Mouse (Mus musculus) thymus, postnatal 25 days (tissue): ENCODE measurements at regions not wholly inside any gene's neighbourhood (a gene's known extent, or its start where the extent isn't known, plus 50 kb on each side); places are given as distances from the start of the nearest gene placed in this dataset.
"Not testable (repeated sequence)": the region's sequence is repeated elsewhere in the genome, so short reads cannot be mapped to it uniquely, and the experiment has no call there.

Source experiments
- DNase-seq: peaks from one replicate; pipeline ENCODE4 v3.0.0; 2022

DNA sequence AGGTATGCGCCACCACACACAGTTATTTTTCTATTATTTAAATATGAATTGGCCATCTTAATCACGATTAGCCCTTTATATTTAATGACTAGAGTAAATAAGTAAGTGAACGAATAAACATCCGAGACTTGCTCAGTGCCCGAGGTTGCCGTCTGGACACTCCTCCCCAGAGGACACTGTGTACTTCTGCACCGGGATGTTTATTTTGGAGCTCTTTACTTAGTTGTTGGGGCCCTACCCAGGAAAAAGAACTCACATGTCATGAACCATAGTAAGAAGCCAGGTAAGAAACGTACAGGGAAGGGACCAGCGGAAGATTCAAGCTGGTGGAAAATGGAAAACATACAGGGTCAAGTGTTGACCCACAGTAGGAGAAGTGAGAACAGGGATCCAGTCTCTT lies 89.0 kb downstream of the Akr1d1 start:
- DNase-seq = no peak

DNA sequence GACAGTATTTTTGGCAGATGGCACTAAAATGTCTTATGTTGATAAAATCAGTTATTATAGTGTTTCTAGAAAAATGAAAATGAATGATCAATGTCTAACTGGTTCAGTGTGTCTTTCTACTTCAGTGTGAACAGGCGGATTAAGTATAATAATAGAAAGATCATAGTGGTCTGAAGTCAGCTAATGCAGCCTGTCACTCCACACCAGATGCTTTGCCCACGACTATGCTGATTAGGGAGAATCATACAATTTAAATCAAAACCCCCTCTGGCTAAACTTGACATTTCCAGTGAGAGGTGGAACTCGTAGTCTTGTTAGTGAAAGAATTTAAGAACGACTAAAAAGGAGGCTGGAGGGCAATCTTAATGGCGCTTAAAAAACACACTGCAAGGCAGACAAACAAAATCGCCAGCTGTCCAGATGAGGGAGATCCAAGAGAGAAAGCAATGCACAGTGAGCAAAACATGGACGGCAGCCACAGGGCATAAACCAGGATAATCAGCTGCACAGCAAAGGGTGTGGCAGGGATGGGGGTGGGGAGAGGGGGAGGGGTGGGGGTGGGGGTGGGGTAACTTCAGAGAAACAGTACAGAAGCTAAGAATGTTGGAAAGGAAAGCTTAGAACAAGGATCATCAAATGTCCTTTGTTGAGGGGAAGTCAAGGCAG lies 91.5 kb downstream of the Akr1d1 start:
- DNase-seq = no peak

DNA sequence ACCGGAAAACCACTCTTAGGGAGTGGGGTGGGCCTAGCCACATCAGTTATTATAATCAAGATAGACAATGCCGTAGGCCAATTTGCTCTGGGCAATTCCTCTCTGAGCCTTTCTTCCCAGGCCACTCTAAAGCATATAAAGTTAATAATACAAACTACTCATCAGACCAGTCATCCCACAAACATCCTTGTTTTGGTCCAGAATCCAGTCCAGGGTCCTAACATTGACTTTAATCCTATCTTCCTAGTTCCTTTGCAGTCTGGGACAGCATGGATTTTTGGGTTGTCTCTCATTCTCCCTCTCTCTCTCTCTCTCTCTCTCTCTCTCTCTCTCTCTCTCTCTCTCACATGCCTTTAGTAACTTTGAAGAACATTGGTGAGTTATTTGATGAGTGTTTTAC lies 92.3 kb downstream of the Akr1d1 start:
- no peak for DNase-seq

- DNase-seq = no peak
These were observed 97.2 kb downstream of the Akr1d1 start for GRCm38 (mm10) chr6:37627206-37627605.

GRCm38 (mm10) chr6:37633948-37634347 lies 104.0 kb downstream of the Akr1d1 start:
- DNase-seq = no peak

- DNase-seq = no peak
These were observed 112.1 kb downstream of the Akr1d1 start for GRCm38 (mm10) chr6:37642066-37642465.

DNA sequence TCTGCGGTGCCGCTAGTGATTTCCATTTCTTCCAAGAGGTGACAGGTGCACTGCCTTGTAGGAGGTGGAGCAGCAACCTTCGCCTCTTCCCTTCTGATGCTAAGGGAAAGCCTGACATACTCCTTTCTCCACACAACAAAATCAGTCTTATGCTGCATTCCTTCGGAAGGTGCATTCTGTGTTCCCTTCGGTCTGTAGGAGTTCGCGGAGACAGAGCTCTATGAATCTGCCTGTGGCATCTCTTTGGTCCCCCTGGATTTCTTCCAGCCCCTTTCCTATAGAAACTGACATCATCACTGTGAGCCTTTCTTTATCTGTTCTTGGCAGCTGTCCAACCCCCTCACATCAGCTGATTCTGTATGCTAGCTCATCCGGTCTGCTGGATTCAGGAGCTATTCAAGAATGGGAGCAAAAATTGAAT lies 112.7 kb downstream of the Akr1d1 start:
- DNase-seq = no peak

DNA sequence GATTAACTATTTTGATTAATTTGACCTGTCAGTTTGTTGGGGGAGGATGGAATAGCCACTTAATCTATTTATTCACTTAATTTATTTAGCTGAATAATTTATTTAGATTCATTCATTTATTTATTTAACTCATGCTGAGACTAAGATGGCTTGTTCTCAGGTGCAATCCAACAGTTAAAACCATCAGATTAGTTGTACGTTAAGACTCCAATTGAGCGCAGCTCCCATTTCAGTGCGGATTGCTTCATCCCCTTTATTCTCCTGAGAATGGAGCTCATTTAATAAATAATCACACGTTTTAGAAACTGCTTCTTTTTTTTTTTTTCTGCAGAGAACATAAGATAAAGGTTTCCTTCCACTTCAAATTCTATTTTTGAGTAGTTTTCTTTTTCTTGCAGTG lies 113.2 kb downstream of the Akr1d1 start:
- DNase-seq = no peak

GRCm38 (mm10) chr6:37643718-37644117 lies 113.7 kb downstream of the Akr1d1 start:
- no peak for DNase-seq

GRCm38 (mm10) chr6:37645551-37645950 lies 115.6 kb downstream of the Akr1d1 start:
- no peak for DNase-seq

GRCm38 (mm10) chr6:37657300-37657699 lies 127.3 kb downstream of the Akr1d1 start:
- DNase-seq = not testable (repeated sequence)

DNA sequence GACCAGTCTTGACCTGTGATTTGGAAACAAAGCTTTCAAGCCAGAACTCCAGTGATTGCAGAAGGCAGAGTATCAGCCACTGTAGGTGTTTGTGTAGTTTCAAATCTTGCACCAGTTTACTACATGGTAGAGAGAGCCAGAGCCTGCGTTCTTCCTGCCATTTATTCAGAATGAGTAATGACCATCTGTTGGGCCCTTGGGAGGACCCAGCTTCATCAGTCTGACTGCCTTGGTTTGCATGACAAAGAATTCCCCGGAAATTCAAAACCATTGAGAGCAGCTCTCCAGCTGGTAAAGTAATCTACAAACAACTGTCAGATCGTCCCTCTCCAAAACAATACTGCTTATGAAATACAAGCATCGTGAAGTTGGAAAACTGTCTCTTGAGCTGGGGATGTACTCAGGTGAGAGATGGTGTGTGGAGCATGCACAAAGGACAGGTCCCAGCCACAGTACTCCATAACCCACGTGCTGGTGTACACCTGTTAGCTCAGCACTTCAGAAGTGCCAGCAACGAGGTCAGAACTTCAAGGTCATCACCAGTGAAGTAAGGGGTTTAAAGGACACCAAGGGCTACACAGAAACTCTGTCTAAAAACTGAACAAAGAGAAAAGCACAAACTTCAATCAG lies 128.2 kb downstream of the Akr1d1 start:
- DNase-seq = no peak

- no peak for DNase-seq
These were observed 132.8 kb downstream of the Akr1d1 start for GRCm38 (mm10) chr6:37662747-37663146.

DNA sequence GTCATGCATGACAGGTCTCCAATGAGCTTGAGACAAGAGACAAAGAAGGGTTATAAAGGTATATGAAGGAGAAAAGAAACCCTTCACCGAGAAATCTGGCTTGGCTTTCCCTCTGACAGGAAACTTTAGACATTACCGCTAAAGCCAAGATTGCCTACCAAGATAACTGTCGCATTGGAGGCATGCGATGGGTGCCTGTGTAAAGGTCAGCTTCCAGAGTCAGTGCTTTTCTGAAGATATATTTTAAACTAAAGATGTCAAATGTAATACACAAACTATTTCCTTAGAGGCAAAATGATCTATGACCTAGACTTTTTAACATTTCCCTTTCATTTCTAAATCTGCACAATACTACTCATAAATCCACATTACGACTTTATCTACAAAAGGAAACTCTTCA lies 135.6 kb downstream of the Akr1d1 start:
- no peak for DNase-seq

DNA sequence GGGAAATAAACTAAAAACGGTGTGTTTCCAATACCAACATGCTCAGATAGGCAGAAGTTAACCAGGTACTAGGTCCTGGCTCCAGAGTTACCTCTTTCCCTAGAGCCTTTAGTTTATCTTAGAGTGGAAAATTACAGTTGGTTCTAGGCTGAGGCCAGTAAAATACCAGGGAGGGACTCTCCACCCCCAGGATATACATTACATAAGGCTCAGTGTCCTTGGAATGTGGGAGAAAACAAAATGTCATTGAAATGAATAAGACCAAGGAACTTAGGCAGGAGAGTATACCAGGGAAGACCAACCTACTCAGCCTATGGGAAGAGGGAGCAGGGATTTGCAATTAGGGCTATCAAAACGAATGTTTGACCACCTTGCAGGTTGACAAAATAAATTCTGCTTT lies 139.4 kb downstream of the Akr1d1 start:
- no peak for DNase-seq

DNA sequence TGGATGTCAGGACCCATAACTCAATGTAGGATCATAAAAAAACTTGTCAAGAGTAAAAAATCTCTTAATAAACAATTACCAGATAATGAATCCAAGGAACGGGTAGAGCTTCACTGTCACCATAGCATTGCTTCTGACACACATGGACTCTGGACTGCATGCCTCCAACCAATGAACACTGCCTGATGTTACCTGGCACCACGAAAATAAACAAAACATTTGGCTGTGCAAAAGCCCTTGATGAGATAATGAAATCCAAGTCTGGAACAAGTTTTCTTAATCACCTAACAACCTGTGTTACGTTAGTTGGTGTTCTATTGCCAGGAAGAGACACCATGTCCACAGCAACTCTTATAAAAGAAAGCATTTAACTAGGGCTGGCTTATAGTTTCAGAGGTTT lies 140.7 kb downstream of the Akr1d1 start:
- no peak for DNase-seq

GRCm38 (mm10) chr6:37679871-37680270 lies 149.9 kb downstream of the Akr1d1 start:
- no peak for DNase-seq

- DNase-seq = not testable (repeated sequence)
These were observed 151.4 kb downstream of the Akr1d1 start for GRCm38 (mm10) chr6:37681331-37681730.

DNA sequence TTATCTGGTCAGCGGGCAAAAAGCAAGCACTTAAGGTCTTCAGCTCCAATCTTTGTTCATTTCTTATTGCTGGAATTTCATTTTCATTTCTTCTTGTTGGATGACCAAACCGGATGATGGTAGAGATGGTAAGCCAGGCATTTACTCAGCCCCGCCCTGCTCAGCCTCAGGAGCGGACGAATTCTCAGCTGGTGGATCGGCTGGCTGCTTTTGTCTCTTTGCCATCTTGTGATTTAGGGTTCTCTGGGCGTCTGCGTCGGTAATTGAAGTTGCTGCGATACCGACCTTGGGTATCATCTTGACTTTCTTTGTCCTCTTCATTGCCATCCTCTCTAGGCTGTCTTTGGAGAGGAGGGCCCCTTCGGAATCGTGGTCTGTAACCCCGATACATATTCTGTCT lies 156.1 kb downstream of the Akr1d1 start:
- no peak for DNase-seq

- no peak for DNase-seq
These were observed 159.1 kb downstream of the Akr1d1 start for GRCm38 (mm10) chr6:37688866-37689617.

GRCm38 (mm10) chr6:37689696-37690095 lies 159.7 kb downstream of the Akr1d1 start:
- DNase-seq = no peak

DNA sequence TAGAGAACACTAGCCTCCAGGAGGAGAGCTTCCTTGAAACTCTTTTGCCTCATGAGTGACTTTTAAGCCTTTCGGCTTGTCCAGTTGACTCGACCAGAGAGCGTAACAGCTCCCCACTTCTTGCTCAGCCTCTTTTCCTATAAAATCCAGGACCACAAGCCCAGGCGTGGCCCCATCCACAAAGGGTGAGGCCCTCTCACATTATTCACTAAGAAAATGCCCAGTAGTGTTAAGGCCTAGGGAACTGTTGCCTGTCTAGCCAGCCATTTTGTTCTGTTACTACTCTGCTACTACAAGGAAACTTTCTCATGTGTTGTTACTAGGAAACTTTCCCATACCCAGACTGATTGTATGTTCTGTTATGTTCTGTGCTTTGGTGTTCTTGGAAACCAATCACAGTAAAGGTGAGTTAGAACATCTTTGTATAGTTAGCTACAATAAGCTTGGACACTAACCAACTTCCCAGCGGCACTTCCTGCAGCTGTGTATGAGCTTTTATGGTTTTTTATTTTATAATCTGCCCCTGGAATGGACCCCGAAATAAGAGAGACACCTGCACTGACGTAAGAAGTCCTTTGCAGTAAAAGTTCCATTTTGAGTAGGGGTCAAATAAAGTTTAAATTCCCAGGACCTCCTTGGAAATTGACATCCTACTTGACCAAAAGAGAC lies 162.1 kb downstream of the Akr1d1 start:
- no peak for DNase-seq

DNA sequence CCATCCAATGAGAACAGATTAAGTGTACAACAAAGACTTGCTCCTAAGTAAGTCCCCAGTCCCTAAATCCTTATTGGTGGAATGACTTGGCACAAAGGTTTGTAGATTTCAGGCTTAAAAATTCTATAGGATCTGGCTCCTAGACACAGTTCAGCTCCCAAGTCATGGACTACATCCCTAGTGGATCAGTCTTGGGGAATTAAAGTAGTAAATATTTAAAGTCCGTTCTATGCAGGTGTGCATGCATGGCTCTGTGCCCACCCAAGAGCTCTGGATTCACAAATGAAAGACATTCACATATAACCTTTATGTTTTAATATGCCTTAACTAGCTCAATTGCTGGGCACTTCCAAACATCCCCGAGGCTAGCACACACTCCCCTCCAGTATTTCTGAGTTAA lies 162.8 kb downstream of the Akr1d1 start:
- no peak for DNase-seq

GRCm38 (mm10) chr6:37696074-37696473 lies 166.1 kb downstream of the Akr1d1 start:
- DNase-seq = no peak
